Mouse (Mus musculus) forebrain, embryonic 16.5 days (tissue): ENCODE data around the gene Med22. TPM values are rescaled to one million over a fixed set of nuclear protein-coding genes. Genes with fewer than 3 reads are reported as not detected.

Source experiments
- ATAC-seq: fragments of 200-750 bp; cut with Nextera tagmentation; 2 replicates; pipeline ENCODE4 v1.8.0; 2017; ENCODE audit warnings: mild to moderate bottlenecking, moderate library complexity
- H3K27ac ChIP-seq: fragments of 300-500 bp; sonication (generic); 2 replicates; pipeline ENCODE4 v1.5.1; 2014; ENCODE audit warnings: low read length, control low read depth
- H3K27me3 ChIP-seq: fragments of 300-500 bp; sonication (generic); replicated peaks from 2 replicates; pipeline ENCODE4 v1.6.1; 2014; ENCODE audit warnings: low read length; ENCODE audit not compliant: control insufficient read depth, insufficient read depth
- H3K36me3 ChIP-seq: fragments of 300-500 bp; sonication (generic); 2 replicates; pipeline ENCODE4 v1.6.1; 2014; ENCODE audit not compliant: control insufficient read depth, insufficient read depth
- H3K4me1 ChIP-seq: fragments of 300-500 bp; sonication (generic); replicated peaks from 2 replicates; pipeline ENCODE4 v1.6.1; 2014; ENCODE audit warnings: low read length; ENCODE audit not compliant: control insufficient read depth, insufficient read depth
- H3K4me2 ChIP-seq: fragments of 300-500 bp; sonication (generic); 2 replicates; pipeline ENCODE4 v1.6.1; 2014; ENCODE audit warnings: mild to moderate bottlenecking, low read length, control low read depth
- H3K4me3 ChIP-seq: fragments of 300-500 bp; sonication (generic); replicated peaks from 2 replicates; pipeline ENCODE4 v1.5.1; 2014; ENCODE audit warnings: mild to moderate bottlenecking, low read length, control low read depth
- H3K9ac ChIP-seq: fragments of 300-500 bp; sonication (generic); replicated peaks from 2 replicates; pipeline ENCODE4 v1.6.1; 2014; ENCODE audit warnings: low read depth, low read length, control low read depth
- H3K9me3 ChIP-seq: fragments of 300-500 bp; sonication (generic); 2 replicates; pipeline ENCODE4 v1.6.1; 2016; ENCODE audit warnings: low read length; ENCODE audit not compliant: control insufficient read depth
- WGBS: fragments of 180-500 bp; shearing (Covaris S2); extraction: QIAGEN DNeasy Blood & Tissue Kit; methylation state at CpG from one replicate; pipeline ENCODE4 v1.1.7; 2014; 5-methylcytosine and 5-hydroxymethylcytosine counted together
- polyA plus RNA-seq: library from polyadenylated mRNA; unstranded; fragments of >200 nt; fragmentation: Nextera tagmentation; extraction: Ambion mirVana; gene quantifications from 2 replicates; pipeline ENCODE4 v1.2.1, GENCODE M21; 2015

Gene Med22
- polyA plus RNA-seq, 1 experiment from 2014 or later, result 177 TPM

DNA sequence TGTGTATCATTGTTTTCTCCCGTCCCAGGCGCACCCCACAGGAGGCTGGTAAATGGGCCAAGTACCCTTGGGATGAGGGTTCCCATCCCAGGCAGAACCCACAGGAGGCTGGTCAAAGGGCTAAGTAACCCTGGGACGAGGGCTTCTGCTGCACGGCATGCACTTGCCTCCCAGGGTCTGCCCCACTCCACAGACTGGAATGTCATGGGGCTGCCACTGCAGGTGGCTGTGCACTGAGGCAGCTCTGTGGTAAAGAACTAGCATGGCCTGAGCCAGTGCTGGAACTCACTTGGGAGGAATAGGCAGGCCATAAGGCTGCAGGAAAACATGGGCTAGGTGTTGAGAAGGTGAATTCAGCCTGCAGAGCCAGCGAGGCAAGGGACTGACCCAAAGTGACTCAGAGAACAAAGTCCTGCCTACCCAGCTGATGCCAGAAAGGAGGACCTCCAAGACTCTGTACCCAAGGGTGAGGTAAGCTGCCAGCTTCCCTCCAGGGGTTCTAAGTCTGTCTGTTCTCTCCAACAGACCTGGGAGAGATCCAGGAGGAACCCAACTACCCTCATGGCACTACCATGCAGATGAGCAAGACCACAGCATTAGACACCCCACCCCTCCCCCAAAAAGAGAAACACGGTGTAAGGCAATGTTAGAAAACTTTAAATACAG is 9.8 kb upstream of the Med22 start:
- 88% methylated on average over 6 of the region's 6 CpGs for WGBS
- no peak overlapping the region for H3K4me2 ChIP-seq
- no peak overlapping the region for H3K4me3 ChIP-seq
- no peak overlapping the region for H3K27ac ChIP-seq
- H3K9ac ChIP-seq, result no peak overlapping the region
- H3K4me1 ChIP-seq, result peaks cover 22% of the 10 kb centered on the region
- H3K36me3 ChIP-seq, result peaks cover 32% of the 10 kb centered on the region
- H3K9me3 ChIP-seq, result no peaks in the 10 kb centered on the region
- no peaks in the 10 kb centered on the region for H3K27me3 ChIP-seq
- no peak for ATAC-seq

DNA sequence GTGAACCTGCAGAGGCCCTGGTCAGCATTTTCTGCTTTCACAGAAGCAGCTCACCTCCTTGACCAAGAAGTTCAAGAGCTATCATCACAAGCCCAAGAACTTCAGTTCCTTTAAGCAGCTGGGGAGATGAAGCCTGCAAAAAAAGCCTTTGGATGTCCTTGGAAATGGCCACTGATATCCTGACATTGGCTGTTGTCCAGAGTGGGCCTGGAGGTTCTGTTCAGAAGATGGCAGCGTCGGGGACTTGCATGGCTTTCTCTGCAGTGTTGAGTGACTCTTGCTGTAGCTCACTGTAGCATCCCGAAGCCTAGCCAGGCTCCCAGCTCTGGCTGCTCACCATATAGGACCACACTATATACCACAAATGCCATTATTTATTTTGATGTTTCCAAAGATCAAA is 9.2 kb upstream of the Med22 start:
- Histone ChIP-seq H3K9ac (no peak overlapping the region), H3K4me1 (peaks cover 26% of the 10 kb centered on the region), H3K4me2 (no peak overlapping the region), H3K9me3 (no peaks in the 10 kb centered on the region), H3K36me3 (peaks cover 30% of the 10 kb centered on the region), H3K4me3 (no peak overlapping the region), H3K27ac (no peak overlapping the region), H3K27me3 (no peaks in the 10 kb centered on the region)
- WGBS, result 94% methylated on average over 3 of the region's 3 CpGs
- no peak for ATAC-seq

DNA sequence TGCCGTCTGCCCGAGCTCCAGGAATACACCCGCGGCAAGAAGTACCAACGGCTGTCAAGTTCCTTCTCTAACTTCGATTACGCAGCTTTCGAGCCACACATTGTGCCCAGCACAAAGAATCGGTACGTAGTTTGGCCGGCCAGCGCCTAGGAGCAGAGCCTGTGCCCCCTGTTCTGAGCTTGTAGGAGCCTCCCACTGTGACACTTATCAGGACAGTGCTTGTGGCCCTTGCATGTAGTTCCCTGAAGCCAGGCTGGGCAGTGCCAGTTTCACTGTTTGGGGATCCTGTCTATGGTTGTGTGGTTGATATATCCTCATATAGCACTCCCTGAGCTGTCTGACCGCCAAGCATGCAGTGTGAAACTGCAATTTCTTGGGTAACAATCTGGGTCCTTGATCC is 6.3 kb upstream of the Med22 start:
- Histone ChIP-seq H3K9ac (peak overlapping the region; percentile 79), H3K9me3 (no peaks in the 10 kb centered on the region), H3K4me3 (peak overlapping the region; percentile 86), H3K36me3 (peaks cover 52% of the 10 kb centered on the region), H3K27me3 (no peaks in the 10 kb centered on the region), H3K4me1 (peaks cover 36% of the 10 kb centered on the region), H3K27ac (peak overlapping the region; percentile 63), H3K4me2 (peak overlapping the region; percentile 98)
- WGBS, result 4% methylated on average over 13 of the region's 13 CpGs
- 0 out of 2 replicates have a peak, but pooled peaks have one; percentile 3 for ATAC-seq

DNA sequence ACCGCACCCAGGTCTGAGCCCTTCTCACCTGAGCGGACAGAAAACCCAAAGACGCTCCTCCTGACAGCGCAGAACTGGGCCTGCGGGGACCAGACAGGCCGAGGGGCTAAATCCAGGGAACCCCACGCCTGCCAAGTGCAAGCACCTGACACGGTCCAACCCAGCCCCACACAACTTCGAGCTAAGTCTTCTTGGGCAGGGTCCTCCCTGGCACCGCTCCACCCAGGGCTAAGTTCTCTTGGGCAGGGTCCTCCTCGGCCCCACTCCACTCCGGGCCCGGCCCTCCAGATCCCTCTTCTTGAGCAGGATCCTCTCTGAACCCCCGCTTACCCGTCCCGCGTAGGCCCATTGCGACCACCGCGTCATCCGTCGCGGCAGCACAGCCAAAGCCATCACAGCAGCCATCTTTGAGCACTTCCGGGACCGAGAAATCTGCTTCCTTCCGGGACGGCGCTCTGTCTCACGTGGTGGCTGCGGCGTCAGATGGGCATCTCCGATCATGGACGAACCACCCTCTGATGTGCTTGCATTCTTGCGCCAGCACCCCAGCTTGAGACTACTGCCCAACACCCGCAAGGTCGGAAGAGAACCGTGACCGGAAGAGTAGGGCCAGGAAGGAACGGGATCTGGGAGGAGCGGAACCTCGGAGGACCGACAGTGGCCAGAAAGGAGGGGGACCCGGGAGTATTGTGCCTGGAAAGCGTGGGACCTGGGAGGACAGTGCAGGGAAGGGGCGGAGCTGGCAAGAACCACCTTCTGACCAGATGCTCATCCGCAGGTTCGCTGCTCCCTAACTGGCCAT is 5.7 kb upstream of the Med22 start, which contains the start of the genes Surf2 and Surf1:
TSS of gene Surf2 (plus strand) at position 441 of the 802 bp plus-strand sequence.
TSS of gene Surf1 (minus strand) at position 604 of the 802 bp plus-strand sequence.
- Histone ChIP-seq H3K36me3 (peaks cover 46% of the 10 kb centered on the region), H3K4me1 (peaks cover 39% of the 10 kb centered on the region), H3K4me3 (peak within 1 kb of the TSS; percentile 86), H3K9ac (peak within 1 kb of the TSS; percentile 79), H3K9me3 (no peaks in the 10 kb centered on the region), H3K27ac (peak within 1 kb of the TSS; percentile 63), H3K4me2 (peak within 1 kb of the TSS; percentile 98), H3K27me3 (no peaks in the 10 kb centered on the region)
- WGBS, result 2% methylated on average over 47 of the region's 47 CpGs
- ATAC-seq, result peak; percentile 81

DNA sequence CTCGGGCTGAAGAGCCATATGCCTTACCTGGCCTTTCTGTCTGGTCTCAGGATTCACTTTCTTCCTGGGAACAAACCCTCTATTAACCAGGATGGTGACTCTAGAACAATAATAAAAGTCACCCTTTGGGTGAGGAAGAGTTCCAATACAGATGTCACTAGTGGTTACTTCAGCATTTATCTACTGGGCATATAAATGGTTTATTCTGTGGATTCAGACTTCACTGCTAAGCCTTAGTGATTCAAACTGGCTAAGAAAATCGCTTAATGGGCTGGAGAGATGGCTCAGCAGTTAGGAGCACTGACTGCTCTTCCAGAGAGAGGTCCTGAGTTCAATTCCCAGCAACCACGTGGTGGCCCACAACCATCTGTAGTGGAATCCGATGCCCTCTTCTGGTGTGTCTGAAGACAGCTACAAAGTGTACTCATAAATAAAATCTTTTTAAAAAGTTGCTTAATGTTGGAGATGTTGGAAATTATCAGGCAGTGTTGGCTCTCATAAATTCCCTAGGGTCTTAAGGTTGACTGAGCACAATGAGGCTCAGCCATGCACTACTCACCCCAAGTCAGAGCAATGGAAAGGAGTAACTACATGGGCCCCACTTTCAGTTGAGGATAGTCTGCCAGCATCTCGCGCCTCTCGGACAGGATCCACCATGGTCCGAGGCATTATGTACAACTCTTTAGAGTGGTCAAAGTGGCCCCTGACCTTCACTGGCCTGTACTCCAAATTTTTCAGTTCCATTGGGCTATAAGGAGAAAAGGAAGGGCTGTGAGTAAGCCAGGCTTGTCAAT is 3.9 kb upstream of the Med22 start:
- ATAC-seq, result no peak
- no peaks in the 10 kb centered on the region for H3K9me3 ChIP-seq
- peaks cover 36% of the 10 kb centered on the region for H3K36me3 ChIP-seq
- no peak overlapping the region for H3K27ac ChIP-seq
- peaks cover 45% of the 10 kb centered on the region for H3K4me1 ChIP-seq
- no peak overlapping the region for H3K9ac ChIP-seq
- H3K4me3 ChIP-seq, result no peak overlapping the region
- H3K4me2 ChIP-seq, result no peak overlapping the region
- 59% methylated on average over 8 of the region's 8 CpGs for WGBS
- H3K27me3 ChIP-seq, result no peaks in the 10 kb centered on the region

DNA sequence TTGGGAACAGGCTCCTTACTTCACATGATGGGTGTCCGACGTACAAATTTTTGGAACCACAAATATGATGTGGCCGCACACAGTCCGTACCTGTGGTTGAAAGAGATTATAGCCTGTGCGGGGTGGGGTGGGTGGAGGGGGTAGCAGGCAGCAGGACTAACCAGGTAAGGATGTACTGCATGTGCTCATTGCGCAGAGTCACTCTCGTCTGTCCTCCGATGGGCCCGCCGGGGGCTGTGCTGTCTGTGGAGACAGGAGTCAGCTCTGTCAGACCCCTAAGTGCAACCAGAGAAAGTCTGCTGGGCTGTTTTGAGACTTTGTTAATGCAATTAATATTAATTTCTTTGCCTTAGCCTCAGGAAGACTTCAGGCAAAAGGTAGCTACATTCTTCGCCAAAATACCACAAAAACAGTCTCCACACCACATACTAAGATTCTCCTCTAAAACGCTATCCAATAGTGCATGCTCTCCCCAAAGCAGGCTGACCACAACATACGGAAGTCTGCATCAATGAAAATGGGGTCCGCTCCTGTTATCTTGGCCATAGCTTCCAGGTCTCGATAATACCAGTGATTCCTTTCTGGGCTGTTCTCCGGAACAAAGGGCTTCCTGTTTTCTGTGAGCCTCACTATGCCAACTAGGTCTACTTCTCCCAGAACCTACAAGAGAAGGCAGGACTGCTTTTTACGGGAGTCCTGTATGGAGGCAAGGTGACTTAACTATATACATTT is 3.1 kb upstream of the Med22 start:
- no peaks in the 10 kb centered on the region for H3K9me3 ChIP-seq
- H3K9ac ChIP-seq, result no peak overlapping the region
- ATAC-seq, result no peak
- H3K4me1 ChIP-seq, result peaks cover 52% of the 10 kb centered on the region
- no peak overlapping the region for H3K27ac ChIP-seq
- no peaks in the 10 kb centered on the region for H3K27me3 ChIP-seq
- WGBS, result 85% methylated on average over 17 of the region's 17 CpGs
- no peak overlapping the region for H3K4me3 ChIP-seq
- H3K36me3 ChIP-seq, result peaks cover 29% of the 10 kb centered on the region
- H3K4me2 ChIP-seq, result no peak overlapping the region

DNA sequence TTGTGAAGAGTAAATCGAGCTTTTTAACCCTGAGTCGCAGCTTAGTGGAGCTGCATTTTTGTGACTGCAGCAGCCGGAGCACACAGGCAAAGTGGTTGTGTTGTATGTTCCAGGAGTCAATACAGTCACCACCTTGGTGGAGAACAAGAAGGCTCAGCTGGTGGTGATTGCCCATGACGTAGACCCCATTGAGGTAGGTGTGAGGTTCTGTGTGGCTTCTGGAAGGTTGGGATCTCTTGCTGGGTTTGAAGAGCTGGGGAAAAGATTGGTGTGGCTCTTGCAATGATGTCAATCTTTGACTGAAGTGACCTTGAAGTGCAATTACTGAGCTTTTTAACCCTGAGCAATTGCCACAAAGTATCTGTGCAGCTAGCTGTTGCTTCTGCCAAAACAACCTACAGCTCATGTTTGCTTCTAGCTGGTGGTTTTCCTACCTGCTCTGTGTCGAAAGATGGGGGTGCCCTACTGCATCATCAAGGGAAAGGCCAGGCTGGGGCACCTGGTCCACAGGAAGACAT is 1.8 kb upstream of the Med22 start:
- Histone ChIP-seq H3K4me2 (peak overlapping the region; percentile 98), H3K4me3 (peak overlapping the region; percentile 84), H3K9ac (peak overlapping the region; percentile 84), H3K36me3 (peaks cover 35% of the 10 kb centered on the region), H3K27ac (no peak overlapping the region), H3K9me3 (no peaks in the 10 kb centered on the region), H3K27me3 (no peaks in the 10 kb centered on the region), H3K4me1 (peaks cover 48% of the 10 kb centered on the region)
- WGBS, result 65% methylated on average over 5 of the region's 5 CpGs
- no peak for ATAC-seq

DNA sequence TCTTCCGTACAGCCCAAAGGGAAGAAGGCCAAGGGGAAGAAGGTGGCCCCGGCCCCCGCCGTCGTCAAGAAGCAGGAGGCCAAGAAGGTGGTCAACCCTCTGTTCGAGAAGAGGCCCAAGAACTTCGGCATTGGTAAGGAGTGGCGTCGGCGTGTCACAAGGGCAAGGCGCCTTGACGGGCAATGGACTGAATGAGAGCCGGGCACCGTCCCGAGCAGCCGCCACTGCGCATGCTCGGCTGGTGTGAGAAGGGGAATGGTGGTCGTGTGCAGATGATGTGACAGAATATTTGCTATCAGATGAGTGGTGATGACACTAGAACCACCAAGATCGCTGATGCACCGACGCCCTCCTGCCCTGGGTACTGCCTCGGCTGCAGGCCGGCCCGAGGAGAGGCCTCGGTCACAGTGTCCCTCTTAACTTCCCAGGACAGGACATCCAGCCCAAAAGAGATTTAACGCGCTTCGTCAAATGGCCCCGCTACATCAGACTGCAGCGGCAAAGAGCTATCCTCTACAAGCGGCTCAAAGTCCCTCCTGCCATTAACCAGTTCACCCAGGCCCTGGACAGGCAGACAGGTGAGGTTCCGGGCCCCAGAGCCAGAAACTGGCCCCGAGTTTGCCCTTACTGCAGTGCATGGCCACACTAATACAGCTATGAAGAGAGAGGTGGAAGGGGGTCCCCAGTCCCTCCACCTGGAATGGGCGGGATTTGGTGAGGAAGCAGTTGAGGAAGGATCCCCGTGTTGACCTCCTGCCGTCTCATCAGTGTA is 703 bp upstream of the Med22 start:
- Histone ChIP-seq H3K4me3 (peak overlapping the region; percentile 84), H3K9me3 (no peaks in the 10 kb centered on the region), H3K27ac (peak overlapping the region; percentile 86), H3K9ac (peak overlapping the region; percentile 84), H3K4me2 (peak overlapping the region; percentile 98), H3K4me1 (peaks cover 40% of the 10 kb centered on the region), H3K27me3 (no peaks in the 10 kb centered on the region), H3K36me3 (peaks cover 42% of the 10 kb centered on the region)
- ATAC-seq, result peak; percentile 54
- under 1% methylated on average over 37 of the region's 37 CpGs for WGBS
